Mouse (Mus musculus): ENCODE data around the gene Slc43a2.
"Not testable (repeated sequence)": the region's sequence is repeated elsewhere in the genome, so short reads cannot be mapped to it uniquely, and the experiment has no call there.

Slc43a2 gene

GRCm38 (mm10) chr11:75572854-75573650 lies 41.6 kb downstream of the Slc43a2 start:
- DNase-seq (ENCODE audit: low read depth) = peak; percentile 92

GRCm38 (mm10) chr11:75574378-75575123 lies 43.1 kb downstream of the Slc43a2 start:
- no peak for DNase-seq (ENCODE audit: low read depth)

- DNase-seq (ENCODE audit: low read depth) = no peak
Measured at GRCm38 (mm10) chr11:75575560-75576123, 44.1 kb downstream of the Slc43a2 start.

- no peak for DNase-seq (ENCODE audit: low read depth)
Measured at GRCm38 (mm10) chr11:75578609-75579008, 47.1 kb downstream of the Slc43a2 start.

GRCm38 (mm10) chr11:75581495-75582149 lies 50.1 kb downstream of the Slc43a2 start:
- DNase-seq (ENCODE audit: low read depth) = no peak

- no peak for DNase-seq (ENCODE audit: low read depth)
Measured at GRCm38 (mm10) chr11:75583521-75583920, 52.0 kb downstream of the Slc43a2 start.

- no peak for DNase-seq (ENCODE audit: low read depth)
Measured at GRCm38 (mm10) chr11:75585061-75585460, 53.6 kb downstream of the Slc43a2 start.

- no peak for DNase-seq (ENCODE audit: low read depth)
Measured at GRCm38 (mm10) chr11:75585978-75586377, 54.5 kb downstream of the Slc43a2 start.

- DNase-seq (ENCODE audit: low read depth) = no peak
Measured at GRCm38 (mm10) chr11:75586963-75587362, 55.5 kb downstream of the Slc43a2 start.

GRCm38 (mm10) chr11:75587493-75588284 lies 56.2 kb downstream of the Slc43a2 start, which contains the start of gene Pitpna:
Gene Pitpna (plus strand): TSS chr11:75588097.
- peak; percentile 83 for DNase-seq (ENCODE audit: low read depth)

- DNase-seq (ENCODE audit: low read depth) = peak; percentile 17
Measured at GRCm38 (mm10) chr11:75588285-75588941, 56.9 kb downstream of the Slc43a2 start.

- no peak for DNase-seq (ENCODE audit: low read depth)
Measured at GRCm38 (mm10) chr11:75592612-75593011, 61.1 kb downstream of the Slc43a2 start.

GRCm38 (mm10) chr11:75594431-75594830 lies 62.9 kb downstream of the Slc43a2 start:
- no peak for DNase-seq (ENCODE audit: low read depth)

GRCm38 (mm10) chr11:75595404-75595803 lies 63.9 kb downstream of the Slc43a2 start:
- no peak for DNase-seq (ENCODE audit: low read depth)

GRCm38 (mm10) chr11:75595816-75596215 lies 64.3 kb downstream of the Slc43a2 start:
- DNase-seq (ENCODE audit: low read depth) = no peak

- DNase-seq (ENCODE audit: low read depth) = no peak
Measured at GRCm38 (mm10) chr11:75596726-75597255, 65.3 kb downstream of the Slc43a2 start.

- DNase-seq (ENCODE audit: low read depth) = no peak
Measured at GRCm38 (mm10) chr11:75598004-75598403, 66.5 kb downstream of the Slc43a2 start.

- DNase-seq (ENCODE audit: low read depth) = not testable (repeated sequence)
Measured at GRCm38 (mm10) chr11:75599802-75600201, 68.3 kb downstream of the Slc43a2 start.

- DNase-seq (ENCODE audit: low read depth) = no peak
Measured at GRCm38 (mm10) chr11:75604826-75605225, 73.3 kb downstream of the Slc43a2 start.

GRCm38 (mm10) chr11:75605318-75605717 lies 73.8 kb downstream of the Slc43a2 start:
- DNase-seq (ENCODE audit: low read depth) = no peak

- DNase-seq (ENCODE audit: low read depth) = no peak
Measured at GRCm38 (mm10) chr11:75608776-75609175, 77.3 kb downstream of the Slc43a2 start.

All from c-Kit-positive CD71-positive TER-119-negative erythroid progenitor cells, embryonic 14.5 days (primary cell).